Mouse (Mus musculus) liver, adult 2 months (tissue): Measurements from ENCODE around the gene Plcb4.

Experiments used
- CTCF ChIP-seq: fragments of 200-500 bp; IDR thresholded peaks from 2 replicates; pipeline ENCODE4 v1.5.1; 2011; ENCODE audit warnings: low read depth, low read length, control low read depth
- POLR2A ChIP-seq: fragments of 200-500 bp; IDR thresholded peaks from 2 replicates; pipeline ENCODE4 v1.6.1; 2011; ENCODE audit warnings: low read length, control low read depth; ENCODE audit not compliant: insufficient read depth; ENCODE audit errors: extremely low read depth

DNA sequence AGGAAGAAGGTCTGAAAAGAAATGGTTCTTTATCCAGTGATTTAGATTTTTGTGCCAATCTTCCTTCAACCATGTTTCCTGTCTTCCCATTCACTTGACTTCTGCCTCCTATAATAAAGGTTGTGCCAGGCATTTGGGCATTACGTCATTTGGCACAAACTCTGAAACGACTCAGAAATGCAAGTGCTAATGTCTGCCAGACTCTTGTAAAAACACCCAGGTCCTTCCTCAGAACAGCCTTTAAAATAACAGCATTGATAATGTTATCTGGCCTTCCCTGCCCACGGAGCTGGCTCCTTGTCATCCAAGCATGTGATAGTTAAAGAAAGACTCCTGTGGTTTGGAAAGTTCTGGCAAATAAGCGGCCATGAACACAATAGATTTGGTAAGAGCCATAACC, 229.4 kb downstream of the Plcb4 start:
- TF ChIP-seq CTCF: no peak
- no peak for TF ChIP-seq POLR2A
